Mouse (Mus musculus) stomach, postnatal 0 days (tissue): ENCODE data around the gene Sort1. TPM values are rescaled to one million over a fixed set of nuclear protein-coding genes. Genes with fewer than 3 reads are reported as not detected.

Experiments used
- ATAC-seq: fragments of 200-750 bp; cut with Nextera tagmentation; 2 replicates; pipeline ENCODE4 v1.8.0; 2017; ENCODE audit not compliant: low FRiP score, low TSS enrichment
- DNase-seq: peaks from one replicate; pipeline ENCODE4 v3.0.0-alpha.2; 2016; ENCODE audit warnings: low spot score
- H3K27ac ChIP-seq: fragments of 300-500 bp; sonication (generic); replicated peaks from 2 replicates; pipeline ENCODE4 v1.5.1; 2014; ENCODE audit warnings: mild to moderate bottlenecking, control low read depth
- H3K27me3 ChIP-seq: fragments of 300-500 bp; sonication (generic); 2 replicates; pipeline ENCODE4 v1.6.1; 2014; ENCODE audit warnings: low read length; ENCODE audit not compliant: control insufficient read depth, insufficient read depth
- H3K36me3 ChIP-seq: fragments of 300-500 bp; sonication (generic); 2 replicates; pipeline ENCODE4 v1.6.1; 2014; ENCODE audit warnings: low read length, mixed read lengths; ENCODE audit not compliant: control insufficient read depth, insufficient read depth
- H3K4me1 ChIP-seq: fragments of 300-500 bp; sonication (generic); replicated peaks from 2 replicates; pipeline ENCODE4 v1.6.1; 2014; ENCODE audit warnings: antibody characterized with exemption; ENCODE audit not compliant: control insufficient read depth, insufficient read depth
- H3K4me2 ChIP-seq: fragments of 300-500 bp; sonication (generic); replicated peaks from 2 replicates; pipeline ENCODE4 v1.6.1; 2014; ENCODE audit warnings: low read depth, mild to moderate bottlenecking, control low read depth, moderate library complexity
- H3K4me3 ChIP-seq: fragments of 300-500 bp; sonication (generic); 2 replicates; pipeline ENCODE4 v1.5.1; 2014; ENCODE audit warnings: low read depth, low read length, control low read depth
- H3K9ac ChIP-seq: fragments of 300-500 bp; sonication (generic); 2 replicates; pipeline ENCODE4 v1.6.1; 2014; ENCODE audit warnings: mild to moderate bottlenecking, low read length, control low read depth, mixed read lengths
- H3K9me3 ChIP-seq: fragments of 300-500 bp; sonication (generic); 2 replicates; pipeline ENCODE4 v1.6.1; 2016; ENCODE audit warnings: low read length; ENCODE audit not compliant: control insufficient read depth
- CTCF ChIP-seq: IDR thresholded peaks from 2 replicates; pipeline ENCODE4 v1.5.1; 2016; ENCODE audit warnings: antibody characterized with exemption, low read depth, mild to moderate bottlenecking, moderate library complexity
- EP300 ChIP-seq: optimal IDR thresholded peaks from 2 replicates; pipeline ENCODE3; 2016; ENCODE audit warnings: antibody characterized with exemption
- WGBS: fragments of 180-500 bp; shearing (Covaris S2); extraction: QIAGEN DNeasy Blood & Tissue Kit; methylation state at CpG from one replicate; pipeline ENCODE4 v1.1.7; 2014; 5-methylcytosine and 5-hydroxymethylcytosine counted together
- polyA plus RNA-seq: library from polyadenylated mRNA; unstranded; fragments of >200 nt; fragmentation: Nextera tagmentation; extraction: Ambion mirVana; gene quantifications from 2 replicates; pipeline ENCODE4 v1.2.1, GENCODE M21; 2015

The Sort1 gene
- polyA plus RNA-seq, 1 experiment from 2014 or later = 7.6 TPM

GRCm38 (mm10) chr3:108307485-108307884 lies 23.6 kb downstream of the Sort1 start:
- no peak for TF ChIP-seq CTCF
- TF ChIP-seq EP300 = no peak
- Histone ChIP-seq H3K4me1 (peaks cover 4% of the 10 kb centered on the region; the same call in 1 of the 2 replicates), H3K36me3 (no peaks in the 10 kb centered on the region), H3K9me3 (no peaks in the 10 kb centered on the region), H3K9ac (no peak overlapping the region), H3K27ac (no peak overlapping the region), H3K4me3 (no peak overlapping the region), H3K4me2 (no peak overlapping the region), H3K27me3 (no peaks in the 10 kb centered on the region)
- WGBS = 78% methylated on average over 6 of the region's 6 CpGs
- no peak for DNase-seq
- ATAC-seq = no peak

- Histone ChIP-seq H3K27ac (no peak overlapping the region), H3K27me3 (no peaks in the 10 kb centered on the region), H3K9ac (no peak overlapping the region), H3K4me1 (peaks cover 4% of the 10 kb centered on the region; the same call in 1 of the 2 replicates), H3K36me3 (no peaks in the 10 kb centered on the region), H3K4me2 (no peak overlapping the region), H3K4me3 (no peak overlapping the region), H3K9me3 (no peaks in the 10 kb centered on the region)
- TF ChIP-seq CTCF (no peak), EP300 (no peak)
- ATAC-seq (no peak), DNase-seq (no peak)
Measured at GRCm38 (mm10) chr3:108310921-108311341, 27.0 kb downstream of the Sort1 start.

- no peak overlapping the region for H3K27ac ChIP-seq
- ATAC-seq = no peak
- no peak overlapping the region for H3K9ac ChIP-seq
- peaks cover 4% of the 10 kb centered on the region; the same call in 1 of the 2 replicates for H3K4me1 ChIP-seq
- DNase-seq = no peak
- 68% methylated on average over 4 of the region's 4 CpGs for WGBS
- no peaks in the 10 kb centered on the region for H3K27me3 ChIP-seq
- no peak overlapping the region for H3K4me2 ChIP-seq
- no peak overlapping the region for H3K4me3 ChIP-seq
- no peaks in the 10 kb centered on the region for H3K9me3 ChIP-seq
- no peaks in the 10 kb centered on the region for H3K36me3 ChIP-seq
- TF ChIP-seq EP300 (no peak), CTCF (no peak)
Measured at GRCm38 (mm10) chr3:108311688-108312087, 27.8 kb downstream of the Sort1 start.

GRCm38 (mm10) chr3:108312414-108312813 lies 28.5 kb downstream of the Sort1 start:
- TF ChIP-seq CTCF (no peak), EP300 (no peak)
- H3K27ac ChIP-seq = no peak overlapping the region
- peak; percentile 72; the same call in 1 of the 2 replicates for ATAC-seq

GRCm38 (mm10) chr3:108313138-108313537 lies 29.3 kb downstream of the Sort1 start:
- no peak for ATAC-seq
- Histone ChIP-seq H3K9me3 (no peaks in the 10 kb centered on the region), H3K4me1 (peaks cover 4% of the 10 kb centered on the region; the same call in 1 of the 2 replicates), H3K4me2 (no peak overlapping the region), H3K9ac (no peak overlapping the region), H3K36me3 (no peaks in the 10 kb centered on the region), H3K27ac (no peak overlapping the region), H3K4me3 (no peak overlapping the region), H3K27me3 (no peaks in the 10 kb centered on the region)
- 75% methylated on average over 4 of the region's 4 CpGs for WGBS
- no peak for DNase-seq
- TF ChIP-seq CTCF (no peak), EP300 (no peak)

More at GRCm38 (mm10) chr3:108312414-108312813, 28.5 kb downstream of the Sort1 start:
- Histone ChIP-seq H3K36me3 (no peaks in the 10 kb centered on the region), H3K9ac (no peak overlapping the region), H3K9me3 (no peaks in the 10 kb centered on the region), H3K4me1 (peaks cover 4% of the 10 kb centered on the region; the same call in 1 of the 2 replicates), H3K27me3 (no peaks in the 10 kb centered on the region), H3K4me3 (no peak overlapping the region), H3K4me2 (no peak overlapping the region)
- DNase-seq = no peak

GRCm38 (mm10) chr3:108314038-108314675 lies 30.3 kb downstream of the Sort1 start:
- no peak overlapping the region for H3K4me2 ChIP-seq
- DNase-seq (no peak), ATAC-seq (no peak)
- WGBS = 53% methylated on average over 8 of the region's 8 CpGs
- H3K9ac ChIP-seq = no peak overlapping the region
- no peaks in the 10 kb centered on the region for H3K9me3 ChIP-seq
- H3K4me1 ChIP-seq = peaks cover 4% of the 10 kb centered on the region; the same call in 1 of the 2 replicates
- TF ChIP-seq EP300 (no peak), CTCF (peak; percentile 40)
- no peak overlapping the region for H3K27ac ChIP-seq
- H3K36me3 ChIP-seq = no peaks in the 10 kb centered on the region
- H3K4me3 ChIP-seq = no peak overlapping the region
- no peaks in the 10 kb centered on the region for H3K27me3 ChIP-seq
